Mouse (Mus musculus): ENCODE measurements at regions not wholly inside any gene's neighbourhood (a gene's known extent, or its start where the extent isn't known, plus 50 kb on each side); places are given as distances from the start of the nearest gene placed in this dataset.

DNA sequence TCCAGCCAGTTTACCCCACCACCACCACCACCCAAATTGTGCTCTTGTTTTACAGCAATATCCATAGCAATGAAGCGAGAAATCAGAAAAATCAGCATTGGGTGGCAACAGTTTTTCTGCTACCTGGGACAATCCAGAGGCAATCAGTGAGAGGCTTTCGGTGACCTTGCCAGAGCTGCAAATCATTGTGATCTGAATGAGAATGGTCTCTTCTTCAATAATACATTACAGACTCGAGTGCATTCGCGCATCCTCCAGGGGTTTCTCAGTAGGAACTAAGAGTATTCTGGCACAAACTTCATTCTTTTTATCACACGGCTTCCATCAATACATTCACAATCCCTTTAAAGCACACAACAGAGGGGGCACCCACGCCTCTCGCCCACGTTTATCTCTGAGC lies 91.2 kb downstream of the Srek1 start:
- no peak overlapping the region for H3K4me2 ChIP-seq (replicated peaks; ENCODE audit: low read depth)
- H3K36me3 ChIP-seq (ENCODE audit: control insufficient read depth, insufficient read depth, low read length): no peaks in the 10 kb centered on the region
- no peak overlapping the region for H3K9ac ChIP-seq (ENCODE audit: low read length)
- H3K27ac ChIP-seq (replicated peaks): no peak overlapping the region
- TF ChIP-seq CTCF (IDR thresholded peaks at IDR 0.05; ENCODE audit: low read depth) (no peak), EP300 (optimal IDR thresholded peaks at IDR 0.05) (no peak)
- no peaks in the 10 kb centered on the region for H3K27me3 ChIP-seq (ENCODE audit: control insufficient read depth, insufficient read depth, low read length)
- 77% methylated on average over 9 of the region's 9 CpGs for WGBS
- H3K9me3 ChIP-seq (ENCODE audit: control insufficient read depth, low read length): no peaks in the 10 kb centered on the region
- ATAC-seq (ENCODE audit: low FRiP score, low TSS enrichment): no peak
- H3K4me1 ChIP-seq (replicated peaks; ENCODE audit: control insufficient read depth, insufficient read depth): no peaks in the 10 kb centered on the region
- DNase-seq (ENCODE audit: low spot score): no peak
- H3K4me3 ChIP-seq (ENCODE audit: low read depth, low read length): no peak overlapping the region

DNA sequence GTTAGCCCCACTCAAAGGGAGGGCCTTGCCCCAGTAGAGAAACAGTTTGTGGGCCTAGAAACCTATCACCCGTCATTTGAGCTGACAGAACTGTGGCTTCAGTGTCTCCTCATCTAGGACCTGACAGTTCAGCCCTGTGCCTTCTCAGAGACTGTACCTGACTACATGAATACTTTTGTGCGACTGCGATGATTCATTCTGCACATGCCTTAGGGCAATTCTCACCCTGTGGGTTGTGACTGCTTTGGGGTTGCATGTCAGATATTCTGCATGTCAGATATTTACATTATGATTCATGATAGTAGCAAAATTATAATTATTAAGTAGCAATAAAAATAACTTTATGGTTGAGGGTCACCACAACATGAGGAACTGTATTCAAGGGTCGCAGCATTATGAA lies 93.7 kb downstream of the Srek1 start:
- TF ChIP-seq CTCF (IDR thresholded peaks at IDR 0.05; ENCODE audit: low read depth): no peak
- no peak for TF ChIP-seq EP300 (optimal IDR thresholded peaks at IDR 0.05)
- H3K4me2 ChIP-seq (replicated peaks; ENCODE audit: low read depth): no peak overlapping the region
- DNase-seq (ENCODE audit: low spot score) (no peak), ATAC-seq (ENCODE audit: low FRiP score, low TSS enrichment) (no peak)
- 87% methylated on average over 4 of the region's 4 CpGs for WGBS
- H3K9me3 ChIP-seq (ENCODE audit: control insufficient read depth, low read length): no peaks in the 10 kb centered on the region
- H3K27me3 ChIP-seq (ENCODE audit: control insufficient read depth, insufficient read depth, low read length): no peaks in the 10 kb centered on the region
- H3K36me3 ChIP-seq (ENCODE audit: control insufficient read depth, insufficient read depth, low read length): no peaks in the 10 kb centered on the region
- no peaks in the 10 kb centered on the region for H3K4me1 ChIP-seq (replicated peaks; ENCODE audit: control insufficient read depth, insufficient read depth)
- no peak overlapping the region for H3K9ac ChIP-seq (ENCODE audit: low read length)
- no peak overlapping the region for H3K4me3 ChIP-seq (ENCODE audit: low read depth, low read length)
- no peak overlapping the region for H3K27ac ChIP-seq (replicated peaks)

DNA sequence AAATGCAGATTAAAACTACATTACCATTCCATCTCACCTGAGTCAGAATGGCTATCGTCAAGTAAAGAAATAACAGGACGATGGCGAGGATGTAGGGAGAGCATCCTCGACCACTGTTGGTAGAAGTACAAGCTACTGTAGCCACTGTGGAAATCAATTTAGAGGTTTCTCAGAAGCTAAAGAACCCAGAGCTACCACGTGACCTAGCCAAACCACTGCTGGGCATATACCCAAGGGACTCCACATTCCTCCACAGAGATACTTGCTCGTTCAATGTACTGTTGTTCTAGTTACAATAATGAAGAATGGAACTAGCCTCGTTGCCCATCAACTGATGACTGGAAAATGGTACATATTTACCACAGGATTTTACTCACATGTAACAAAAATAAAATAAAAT lies 94.4 kb downstream of the Srek1 start:
- TF ChIP-seq CTCF (IDR thresholded peaks at IDR 0.05; ENCODE audit: low read depth): no peak
- TF ChIP-seq EP300 (optimal IDR thresholded peaks at IDR 0.05): no peak
- H3K4me2 ChIP-seq (replicated peaks; ENCODE audit: low read depth): no peak overlapping the region
- H3K4me3 ChIP-seq (ENCODE audit: low read depth, low read length): no peak overlapping the region
- DNase-seq (ENCODE audit: low spot score): no peak
- 82% methylated on average over 7 of the region's 7 CpGs for WGBS
- H3K4me1 ChIP-seq (replicated peaks; ENCODE audit: control insufficient read depth, insufficient read depth): no peaks in the 10 kb centered on the region
- no peaks in the 10 kb centered on the region for H3K36me3 ChIP-seq (ENCODE audit: control insufficient read depth, insufficient read depth, low read length)
- no peaks in the 10 kb centered on the region for H3K9me3 ChIP-seq (ENCODE audit: control insufficient read depth, low read length)
- no peak overlapping the region for H3K27ac ChIP-seq (replicated peaks)
- ATAC-seq (ENCODE audit: low FRiP score, low TSS enrichment): no peak
- H3K27me3 ChIP-seq (ENCODE audit: control insufficient read depth, insufficient read depth, low read length): no peaks in the 10 kb centered on the region
- H3K9ac ChIP-seq (ENCODE audit: low read length): no peak overlapping the region

DNA sequence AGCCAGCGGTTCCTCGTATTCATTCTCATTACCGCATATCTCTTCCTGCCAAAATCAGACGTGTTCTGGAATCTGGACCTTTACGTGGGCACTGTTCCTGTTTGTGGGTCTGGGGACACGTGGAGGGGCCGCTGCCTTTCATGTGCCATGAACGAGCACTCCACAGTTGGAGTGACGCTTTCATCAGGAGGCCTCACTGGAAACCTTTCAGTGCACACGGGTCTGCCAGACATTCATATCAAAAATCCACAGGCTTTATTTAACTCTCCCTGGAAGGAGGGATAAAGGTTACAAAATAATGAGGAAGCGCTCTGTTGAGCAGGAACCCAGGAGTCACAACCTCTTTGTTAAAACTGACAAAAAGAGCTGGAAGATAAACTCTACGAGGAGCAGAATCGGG lies 97.6 kb downstream of the Srek1 start:
- 70% methylated on average over 13 of the region's 13 CpGs for WGBS
- Histone ChIP-seq H3K27me3 (ENCODE audit: control insufficient read depth, insufficient read depth, low read length) (no peaks in the 10 kb centered on the region), H3K4me1 (replicated peaks; ENCODE audit: control insufficient read depth, insufficient read depth) (no peaks in the 10 kb centered on the region), H3K9ac (ENCODE audit: low read length) (no peak overlapping the region), H3K36me3 (ENCODE audit: control insufficient read depth, insufficient read depth, low read length) (no peaks in the 10 kb centered on the region), H3K4me2 (replicated peaks; ENCODE audit: low read depth) (no peak overlapping the region), H3K9me3 (ENCODE audit: control insufficient read depth, low read length) (no peaks in the 10 kb centered on the region), H3K27ac (replicated peaks) (no peak overlapping the region), H3K4me3 (ENCODE audit: low read depth, low read length) (no peak overlapping the region)
- no peak for ATAC-seq (ENCODE audit: low FRiP score, low TSS enrichment)
- no peak for DNase-seq (ENCODE audit: low spot score)
- TF ChIP-seq EP300 (optimal IDR thresholded peaks at IDR 0.05) (no peak), CTCF (IDR thresholded peaks at IDR 0.05; ENCODE audit: low read depth) (no peak)

DNA sequence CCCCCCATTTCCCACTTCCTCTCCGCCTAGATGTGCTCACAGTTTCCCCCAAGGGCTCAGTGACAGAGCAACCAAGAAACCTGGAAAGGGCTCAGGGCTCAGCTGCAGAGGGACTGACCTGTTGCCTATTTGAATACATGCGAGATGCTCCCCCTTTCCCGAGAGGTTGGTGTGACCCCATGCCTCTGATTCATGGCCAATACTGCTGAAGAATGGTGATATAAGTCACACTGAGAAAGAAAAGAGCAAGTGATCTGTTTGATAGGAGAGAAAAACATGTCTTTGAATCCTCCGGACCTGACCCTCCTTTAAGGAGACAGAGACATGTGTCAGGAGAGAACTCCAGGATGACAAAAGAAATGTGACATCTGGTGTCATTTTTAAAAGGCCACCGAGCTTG lies 98.2 kb downstream of the Srek1 start:
- Histone ChIP-seq H3K9ac (ENCODE audit: low read length) (no peak overlapping the region), H3K36me3 (ENCODE audit: control insufficient read depth, insufficient read depth, low read length) (no peaks in the 10 kb centered on the region), H3K9me3 (ENCODE audit: control insufficient read depth, low read length) (no peaks in the 10 kb centered on the region), H3K4me1 (replicated peaks; ENCODE audit: control insufficient read depth, insufficient read depth) (no peaks in the 10 kb centered on the region), H3K27ac (replicated peaks) (no peak overlapping the region), H3K4me3 (ENCODE audit: low read depth, low read length) (no peak overlapping the region), H3K27me3 (ENCODE audit: control insufficient read depth, insufficient read depth, low read length) (no peaks in the 10 kb centered on the region), H3K4me2 (replicated peaks; ENCODE audit: low read depth) (no peak overlapping the region)
- ATAC-seq (ENCODE audit: low FRiP score, low TSS enrichment) (no peak), DNase-seq (ENCODE audit: low spot score) (no peak)
- TF ChIP-seq EP300 (optimal IDR thresholded peaks at IDR 0.05) (no peak), CTCF (IDR thresholded peaks at IDR 0.05; ENCODE audit: low read depth) (no peak)
- WGBS: 77% methylated on average over 5 of the region's 5 CpGs

GRCm38 (mm10) chr13:103670611-103671010 lies 103.8 kb downstream of the Srek1 start:
- DNase-seq (ENCODE audit: low spot score) (no peak), ATAC-seq (ENCODE audit: low FRiP score, low TSS enrichment) (no peak)
- Histone ChIP-seq H3K4me3 (ENCODE audit: low read depth, low read length) (no peak overlapping the region), H3K9ac (ENCODE audit: low read length) (no peak overlapping the region), H3K4me1 (replicated peaks; ENCODE audit: control insufficient read depth, insufficient read depth) (no peaks in the 10 kb centered on the region), H3K36me3 (ENCODE audit: control insufficient read depth, insufficient read depth, low read length) (no peaks in the 10 kb centered on the region), H3K27me3 (ENCODE audit: control insufficient read depth, insufficient read depth, low read length) (no peaks in the 10 kb centered on the region), H3K9me3 (ENCODE audit: control insufficient read depth, low read length) (no peaks in the 10 kb centered on the region), H3K27ac (replicated peaks) (no peak overlapping the region), H3K4me2 (replicated peaks; ENCODE audit: low read depth) (no peak overlapping the region)
- TF ChIP-seq CTCF (IDR thresholded peaks at IDR 0.05; ENCODE audit: low read depth): no peak
- TF ChIP-seq EP300 (optimal IDR thresholded peaks at IDR 0.05): no peak
